Mouse (Mus musculus): ENCODE results near the gene Ccdc17. TPM values are rescaled to one million over a fixed set of nuclear protein-coding genes. Genes with fewer than 3 reads are reported as not detected.
A peak's percentile ranks its signal among the peaks of the same experiment; 100 is the strongest.

Ccdc17 gene
- total RNA-seq (2012; rRNA removed) (2.5 and 2.6 TPM in 2 replicates), total RNA-seq (2014; rRNA removed) (2.9 and 3.5 TPM in 2 replicates), polyA plus RNA-seq (2012; ENCODE audit: insufficient read length, low read depth) (3.4 and 4.0 TPM in 2 replicates)

DNA sequence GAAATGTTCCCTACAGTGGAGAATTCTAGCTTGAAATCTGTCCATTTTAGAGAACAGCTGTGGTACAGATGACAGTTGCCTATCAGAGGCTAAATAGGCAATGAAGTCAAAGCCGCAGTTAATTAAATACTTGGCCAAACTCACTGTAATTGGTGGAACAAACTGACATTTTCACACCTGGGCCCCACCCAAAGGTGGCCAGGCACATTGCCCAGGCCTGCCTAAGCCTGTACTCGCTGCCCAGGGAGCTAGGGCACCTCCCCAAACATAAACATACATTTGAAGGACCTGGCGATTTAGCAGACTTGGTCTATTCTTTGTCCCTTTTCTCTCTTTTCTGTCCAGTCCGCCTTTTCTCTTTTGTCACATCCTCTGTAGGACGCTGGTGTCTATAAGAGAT lies at the start of gene Ccdc17:
Ccdc17 (plus strand) TSS at position 276 of the 400 bp plus-strand sequence.
- H3K27ac ChIP-seq (ENCODE audit: insufficient read depth, low read depth), result peak within 1 kb of the TSS; percentile 95
- TF ChIP-seq NRF1 (IDR thresholded peaks at IDR 0.05; ENCODE audit: low read depth, low read length), result no peak
- TF ChIP-seq USF1 (IDR thresholded peaks at IDR 0.05; ENCODE audit: low read depth, low read length), result no peak
- TF ChIP-seq ZNF384 (IDR thresholded peaks at IDR 0.05; ENCODE audit: low read depth, low read length), result no peak
- peak; percentile 36 for TF ChIP-seq SMC3 (IDR thresholded peaks at IDR 0.05; ENCODE audit: low read depth, low read length)
- TF ChIP-seq RAD21 (IDR thresholded peaks at IDR 0.05; ENCODE audit: low read depth, low read length), result peak; percentile 17
- peak in 1 of 2 experiments; percentile 53; a peak in 2 of 4 replicates for TF ChIP-seq CTCF (conservative IDR thresholded peaks at IDR 0.05 in 1 of 2, IDR thresholded peaks at IDR 0.05 in 1 of 2; ENCODE audit: low read depth in 2 of 2, low read length in 2 of 2)
- dilution Hi-C loops (cut with MboI; ENCODE audit: extremely low pct_ligation_motif_present, extremely low pct_unique_long_range_greater_than_20kb, low sequenced_read_pairs), result no loop called here
- peaks cover 0 to 24% of the 10 kb centered on the region in 2 experiments; a peak in 2 of 4 replicates for H3K4me1 ChIP-seq (ENCODE audit: control insufficient read depth in 1 of 2, insufficient read depth in 2 of 2)
- DNase-seq (ENCODE audit: extremely low read depth), result peak; percentile 39
- peaks cover 6% of the 10 kb centered on the region for H3K79me2 ChIP-seq (replicated peaks; ENCODE audit: control insufficient read depth, extremely low read depth, insufficient read depth, poor library complexity, severe bottlenecking)
- H3K36me3 ChIP-seq (replicated peaks in 1 of 2; ENCODE audit: control insufficient read depth in 1 of 2, insufficient read depth in 1 of 2, low read length in 1 of 2), result peaks cover 39 to 60% of the 10 kb centered on the region in 2 experiments
- no peaks in the 10 kb centered on the region for H3K27me3 ChIP-seq (replicated peaks)
- H3K4me2 ChIP-seq (ENCODE audit: insufficient read depth, low read depth, poor library complexity, severe bottlenecking), result peak within 1 kb of the TSS; percentile 58
- H3K9ac ChIP-seq (ENCODE audit: insufficient read depth, low read depth), result peak within 1 kb of the TSS; percentile 93
- H3K9me3 ChIP-seq (replicated peaks; ENCODE audit: low read length), result peaks cover 2% of the 10 kb centered on the region
- in situ Hi-C loops (cut with MboI; ENCODE audit: low pct_ligation_motif_present, low pct_unique_long_range_greater_than_20kb, low sequenced_read_pairs), result no loop called here
- H3K4me3 ChIP-seq (replicated peaks in 1 of 3; ENCODE audit: low read depth in 2 of 3, low read length in 2 of 3, poor library complexity in 1 of 3), result peak within 1 kb of the TSS; percentile 80 to 90 (median 82)

DNA sequence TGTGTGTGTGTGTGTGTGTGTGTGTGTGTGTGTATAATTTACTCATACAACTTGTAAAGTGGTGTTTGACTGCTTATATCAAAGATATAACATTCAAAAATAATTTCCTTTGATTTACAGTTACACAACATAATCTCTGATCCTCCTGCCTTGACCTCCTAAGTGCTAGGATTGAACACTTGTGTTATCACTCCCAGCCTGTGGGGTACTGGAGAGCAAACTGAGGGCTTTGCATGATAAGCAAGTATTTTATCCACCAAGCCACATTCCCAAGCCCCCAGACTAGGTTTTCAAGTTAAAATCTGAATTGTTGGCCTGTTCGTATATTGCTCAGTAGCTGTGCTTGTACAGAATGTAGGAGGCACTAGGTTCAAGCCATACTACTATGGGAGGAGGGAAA lies 46.0 kb upstream of the Ccdc17 start:
- peaks cover 4% of the 10 kb centered on the region for H3K79me2 ChIP-seq (replicated peaks; ENCODE audit: control insufficient read depth, extremely low read depth, insufficient read depth, poor library complexity, severe bottlenecking)
- H3K27ac ChIP-seq (ENCODE audit: insufficient read depth, low read depth), result no peak overlapping the region
- no peak for TF ChIP-seq JUND (conservative IDR thresholded peaks at IDR 0.05; ENCODE audit: low read depth, low read length)
- TF ChIP-seq PAX5 (IDR thresholded peaks at IDR 0.05; ENCODE audit: low read length), result no peak
- TF ChIP-seq BHLHE40 (IDR thresholded peaks at IDR 0.05; ENCODE audit: low read depth, low read length), result no peak
- H3K4me1 ChIP-seq (ENCODE audit: control insufficient read depth in 1 of 2, insufficient read depth in 2 of 2), result no peaks in the 10 kb centered on the region
- DNase-seq (ENCODE audit: extremely low read depth), result no peak
- no peak overlapping the region for H3K4me3 ChIP-seq (replicated peaks in 1 of 3; ENCODE audit: low read depth in 2 of 3, low read length in 2 of 3, poor library complexity in 1 of 3)
- H3K9ac ChIP-seq (ENCODE audit: insufficient read depth, low read depth), result no peak overlapping the region
- no peaks in the 10 kb centered on the region for H3K9me3 ChIP-seq (replicated peaks; ENCODE audit: low read length)
- H3K4me2 ChIP-seq (ENCODE audit: insufficient read depth, low read depth, poor library complexity, severe bottlenecking), result no peak overlapping the region
- in situ Hi-C loops (cut with MboI; ENCODE audit: low pct_ligation_motif_present, low pct_unique_long_range_greater_than_20kb, low sequenced_read_pairs), result no loop called here
- dilution Hi-C loops (cut with MboI; ENCODE audit: extremely low pct_ligation_motif_present, extremely low pct_unique_long_range_greater_than_20kb, low sequenced_read_pairs), result no loop called here
- H3K36me3 ChIP-seq (replicated peaks in 1 of 2; ENCODE audit: control insufficient read depth in 1 of 2, insufficient read depth in 1 of 2, low read length in 1 of 2), result peaks cover 16 to 38% of the 10 kb centered on the region in 2 experiments
- no peaks in the 10 kb centered on the region for H3K27me3 ChIP-seq (replicated peaks)

DNA sequence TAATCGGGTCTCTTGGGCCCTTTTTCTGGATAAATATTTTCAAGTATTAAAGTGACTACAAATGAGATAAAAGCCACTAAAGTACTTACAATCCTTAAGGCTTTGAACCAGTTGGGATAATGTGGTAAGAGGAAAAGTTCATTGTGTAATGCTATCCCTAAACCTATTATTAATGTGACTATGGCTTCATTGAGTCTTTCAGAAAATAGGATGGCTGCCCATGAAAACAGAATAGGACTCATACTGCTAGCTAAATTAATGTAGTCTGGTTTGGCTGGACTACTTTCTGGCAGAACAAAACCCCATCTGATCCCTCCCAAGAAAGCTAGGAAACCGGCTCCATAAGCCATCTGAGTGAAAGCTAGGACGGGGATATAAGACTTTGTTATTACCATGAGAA lies 43.4 kb upstream of the Ccdc17 start:
- dilution Hi-C loops (cut with MboI; ENCODE audit: extremely low pct_ligation_motif_present, extremely low pct_unique_long_range_greater_than_20kb, low sequenced_read_pairs) (no loop called here), in situ Hi-C loops (cut with MboI; ENCODE audit: low pct_ligation_motif_present, low pct_unique_long_range_greater_than_20kb, low sequenced_read_pairs) (no loop called here)
- H3K27ac ChIP-seq (ENCODE audit: insufficient read depth, low read depth), result no peak overlapping the region
- H3K9ac ChIP-seq (ENCODE audit: insufficient read depth, low read depth), result no peak overlapping the region
- TF ChIP-seq MEF2A (IDR thresholded peaks at IDR 0.05; ENCODE audit: borderline replicate concordance, low read depth, low read length) (no peak), TCF12 (IDR thresholded peaks at IDR 0.05; ENCODE audit: low read depth, low read length) (no peak), IRF4 (IDR thresholded peaks at IDR 0.05; ENCODE audit: low read depth, low read length) (no peak)
- no peak for DNase-seq (ENCODE audit: extremely low read depth)
- no peaks in the 10 kb centered on the region for H3K27me3 ChIP-seq (replicated peaks)
- no peaks in the 10 kb centered on the region for H3K9me3 ChIP-seq (replicated peaks; ENCODE audit: low read length)
- no peak overlapping the region for H3K4me3 ChIP-seq (replicated peaks in 1 of 3; ENCODE audit: low read depth in 2 of 3, low read length in 2 of 3, poor library complexity in 1 of 3)
- no peaks in the 10 kb centered on the region for H3K4me1 ChIP-seq (ENCODE audit: control insufficient read depth in 1 of 2, insufficient read depth in 2 of 2)
- H3K36me3 ChIP-seq (replicated peaks in 1 of 2; ENCODE audit: control insufficient read depth in 1 of 2, insufficient read depth in 1 of 2, low read length in 1 of 2), result peaks cover 16 to 38% of the 10 kb centered on the region in 2 experiments
- H3K4me2 ChIP-seq (ENCODE audit: insufficient read depth, low read depth, poor library complexity, severe bottlenecking), result no peak overlapping the region
- H3K79me2 ChIP-seq (replicated peaks; ENCODE audit: control insufficient read depth, extremely low read depth, insufficient read depth, poor library complexity, severe bottlenecking), result peaks cover 10% of the 10 kb centered on the region
